Mouse (Mus musculus) effector memory CD4-positive, alpha-beta T cell, adult 5 months (primary cell): ENCODE results near the gene Zfp84. TPM values are rescaled to one million over a fixed set of nuclear protein-coding genes. Genes with fewer than 3 reads are reported as not detected.

Experiments used
- polyA plus RNA-seq: library from polyadenylated mRNA; unstranded; fragments of 100-300 nt; shearing (Covaris generic); gene quantifications from one replicate; pipeline ENCODE4 v1.2.1, GENCODE M21; 2017

Gene Zfp84
- polyA plus RNA-seq: 13.2 TPM

DNA sequence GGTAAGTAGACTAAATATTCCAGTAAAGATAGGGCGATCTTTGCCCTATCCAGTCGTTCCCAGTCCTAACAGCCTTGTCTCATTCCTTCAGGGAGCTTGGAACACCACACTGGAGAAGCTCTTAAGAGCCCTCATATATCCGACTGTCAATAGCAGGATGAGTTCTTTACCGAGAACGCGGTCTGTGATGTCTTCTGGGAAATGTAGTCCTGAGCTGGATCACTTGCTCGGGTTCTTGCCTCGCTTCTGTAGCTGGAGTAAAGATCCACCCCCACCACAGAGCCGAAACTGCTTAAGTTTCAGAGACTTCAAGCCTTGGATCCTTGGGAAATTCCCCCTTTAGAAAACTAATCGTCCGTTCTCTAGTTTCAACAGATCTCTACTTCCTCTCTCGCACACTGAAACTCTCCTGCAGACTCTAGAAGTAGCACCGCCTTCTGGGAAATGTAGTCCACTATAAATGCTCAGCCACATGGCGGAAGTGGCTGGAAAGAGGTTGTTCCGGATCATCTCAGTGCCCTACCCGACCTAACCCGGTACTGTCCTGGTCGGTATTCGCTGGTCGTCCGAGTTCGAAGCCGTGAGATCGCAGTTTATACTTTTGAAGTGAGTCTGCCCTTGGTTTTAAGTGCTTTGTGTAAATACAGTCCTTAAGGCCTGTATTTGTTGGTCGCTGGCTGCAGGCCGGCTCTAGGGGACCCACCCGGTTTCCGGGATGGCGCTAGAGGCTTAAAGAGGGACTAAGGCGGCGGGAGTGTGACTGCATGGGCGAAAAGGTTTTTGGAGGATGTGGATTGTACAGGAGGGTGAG, at the start of gene Zfp84:
Zfp84 (plus strand) TSS at position 463 of the 811 bp plus-strand sequence.

DNA sequence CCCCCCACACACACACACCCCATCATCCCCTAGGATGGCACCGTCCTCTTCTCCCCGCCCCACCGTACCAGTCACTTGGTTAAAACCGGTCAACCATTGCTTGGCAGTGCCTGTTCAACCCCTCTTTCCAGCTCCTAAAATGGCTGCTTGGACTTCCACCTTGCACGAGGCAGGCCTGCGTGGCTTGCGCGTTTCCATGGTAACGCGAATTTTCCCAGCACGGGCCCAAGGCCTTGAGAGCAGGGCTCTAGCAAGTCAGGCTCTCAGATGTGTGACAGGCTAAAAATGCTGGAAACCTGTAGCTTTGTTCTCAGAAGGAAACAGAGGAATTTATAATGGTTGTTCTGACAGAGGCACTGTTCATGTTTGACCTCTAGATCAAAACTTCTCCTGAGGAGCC, 41.5 kb upstream of the Zfp84 start, which contains the start of gene Catsperg2:
Catsperg2 (minus strand) TSS at position 173 of the 400 bp plus-strand sequence.

DNA sequence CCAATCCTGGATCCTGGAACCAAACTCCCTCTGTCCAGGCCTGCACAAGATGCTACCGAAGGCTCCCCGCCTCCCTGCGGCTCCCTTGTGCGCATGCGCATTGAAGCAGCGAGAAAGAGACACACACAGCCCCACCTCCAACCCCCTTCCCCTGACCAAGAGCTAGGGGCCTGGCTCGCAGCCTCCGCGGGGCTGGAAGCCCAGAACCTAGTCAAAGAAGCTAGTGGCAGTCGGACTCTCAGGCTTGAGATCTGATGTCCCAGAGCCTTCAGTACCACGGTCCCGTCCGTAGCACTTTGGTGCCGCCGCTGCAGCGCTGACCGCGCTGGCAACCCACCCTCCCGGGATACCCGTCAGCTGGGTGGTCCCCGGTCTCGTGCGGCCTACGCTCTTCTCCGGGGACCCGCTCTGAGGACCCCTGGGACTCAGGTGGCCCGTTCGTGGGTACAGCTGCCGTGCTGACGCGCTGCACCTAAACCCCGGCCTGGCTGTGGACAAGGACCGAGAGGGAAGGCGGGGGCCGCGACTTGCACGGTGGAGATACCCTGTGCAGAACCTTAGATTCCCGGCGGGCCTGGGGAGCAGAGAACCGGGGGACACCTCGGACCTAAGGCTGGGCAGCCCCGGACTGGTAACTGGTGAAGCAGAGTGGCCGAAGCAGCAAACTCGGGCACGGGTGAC, 15.7 kb downstream of the Zfp84 start, which contains the start of gene Zfp30:
Zfp30 (plus strand) TSS at position 128 of the 681 bp plus-strand sequence.

DNA sequence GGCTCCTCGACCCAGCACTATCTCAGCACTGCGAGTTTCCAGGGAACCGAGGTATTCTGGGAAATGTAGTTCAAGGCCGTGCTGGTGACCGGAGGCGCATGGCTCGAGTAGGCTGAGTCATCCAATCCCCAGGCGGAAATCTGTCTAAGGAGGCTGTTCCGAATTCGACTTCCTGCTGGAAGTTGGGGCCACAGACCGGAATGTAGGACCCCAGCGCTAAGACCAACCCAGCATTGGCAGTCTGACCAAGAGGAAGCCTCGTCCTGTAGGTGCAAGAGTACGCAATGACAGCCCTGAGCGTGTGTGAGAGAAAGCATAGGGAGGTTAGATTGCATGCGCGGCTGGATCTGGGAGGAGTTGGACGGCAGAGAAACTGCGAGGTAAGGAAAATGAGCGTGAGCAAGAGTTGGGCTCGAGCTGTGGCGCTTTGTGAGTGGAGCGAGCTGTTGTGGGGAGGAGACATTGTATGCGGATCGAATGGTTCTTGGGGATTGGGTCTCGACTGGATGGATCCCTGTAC, 47.6 kb downstream of the Zfp84 start, which contains the start of gene Zfp790:
Zfp790 (plus strand) TSS at position 205 of the 520 bp plus-strand sequence.

Other genes starting within 250 kb of the Zfp84 start
- gene Sipa1l3, start 249.9 kb upstream of the Zfp84 start, polyA plus RNA-seq: 11.0 TPM
- gene Catsperg2, start 41.5 kb upstream of the Zfp84 start, polyA plus RNA-seq: not detected
- not detected for gene Zfp30, start 15.4 kb downstream of the Zfp84 start, polyA plus RNA-seq
- gene Zfp790, start 47.6 kb downstream of the Zfp84 start, polyA plus RNA-seq: 6.7 TPM
- 2.5 TPM for gene Zfp940, start 85.1 kb downstream of the Zfp84 start, polyA plus RNA-seq
- 8.2 TPM for gene Zfp420, start 91.4 kb downstream of the Zfp84 start, polyA plus RNA-seq
- 2.1 TPM for gene Zfp27, start 138.0 kb downstream of the Zfp84 start, polyA plus RNA-seq
- 0.51 TPM for gene Zfp383, start 139.7 kb downstream of the Zfp84 start, polyA plus RNA-seq
- 4.2 TPM for gene Zfp74, start 185.5 kb downstream of the Zfp84 start, polyA plus RNA-seq
- gene Zfp568, start 215.4 kb downstream of the Zfp84 start, polyA plus RNA-seq: 5.6 TPM